Mouse (Mus musculus) cerebellum, postnatal 25 days (tissue): ENCODE measurements at regions not wholly inside any gene's neighbourhood (a gene's known extent, or its start where the extent isn't known, plus 50 kb on each side); places are given as distances from the start of the nearest gene placed in this dataset.
A peak's percentile ranks its signal among the peaks of the same experiment; 100 is the strongest.

Source experiments
- DNase-seq, 2 experiments: peaks; one replicate each; pipeline ENCODE4 v3.0.0; 2021; ENCODE audit warnings: mixed read lengths in 2 of 2

- no peak for DNase-seq
These were observed 124.6 kb downstream of the Ugt8a start for GRCm38 (mm10) chr3:125813798-125814197.

GRCm38 (mm10) chr3:125812829-125813228 is 125.6 kb downstream of the Ugt8a start:
- peak in 1 of 2 experiments; percentile 6 for DNase-seq

GRCm38 (mm10) chr3:125794606-125795005 is 143.8 kb downstream of the Ugt8a start:
- DNase-seq = no peak

DNA sequence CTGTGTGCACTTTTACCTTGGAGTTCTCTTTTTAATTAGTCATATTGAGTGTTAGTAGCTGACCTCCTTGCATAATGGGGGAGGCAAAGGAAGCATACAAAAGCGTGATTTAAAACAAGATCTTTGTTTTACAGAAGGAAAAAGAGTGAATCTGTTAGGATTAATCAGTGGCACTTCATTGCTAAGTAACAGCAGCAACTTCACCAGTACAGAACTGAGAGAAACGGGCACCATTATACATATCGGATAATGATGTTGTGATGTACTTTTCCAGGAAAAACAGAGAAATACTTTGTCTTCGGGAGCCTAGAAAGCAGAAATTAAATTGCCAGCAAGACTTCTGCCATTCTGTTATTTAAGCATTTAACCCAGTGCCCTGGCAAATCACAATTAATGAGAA is 157.1 kb downstream of the Ugt8a start:
- no peak for DNase-seq

DNA sequence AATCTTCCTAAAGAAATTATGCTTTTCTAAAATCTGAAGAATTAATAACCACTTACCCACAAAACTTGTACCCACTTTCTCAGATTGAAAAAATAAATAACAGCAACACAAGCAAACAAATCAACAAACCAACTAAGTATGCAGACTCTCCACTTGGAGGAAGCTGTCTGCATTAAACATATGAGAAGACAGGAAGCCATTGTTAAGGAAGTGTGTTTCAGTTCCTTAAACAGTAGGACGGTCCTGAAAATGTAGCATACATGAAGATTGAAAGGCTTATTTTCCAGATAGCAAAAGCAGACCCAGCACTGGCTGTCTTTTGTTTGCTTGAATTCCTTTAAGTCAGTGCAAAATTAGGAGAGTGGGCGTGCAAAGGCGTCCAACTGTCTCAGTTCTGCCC is 158.2 kb downstream of the Ugt8a start:
- DNase-seq = no peak
